10 mouse cellular contexts compared by ENCODE assay signal in genomic region chr10:116871329-116872015, GRCm38 (mm10). TPM values are rescaled to one million over a fixed set of nuclear protein-coding genes. Genes with fewer than 3 reads are reported as not detected.
DNase-seq lines count a peak whose midpoint lies in the region; ATAC-seq lines count a peak whose summit lies in the region.
"Had no signal": no experiment of that assay in that cellular context is flagged by ENCODE, and none has a peak within 500 bp of the region (broad histone marks: within the 10 kb centered on the region; RNA-seq: fewer than 3 reads in every experiment).

No protein-coding gene starts in this region.

- no peaks in the 10 kb centered on the region for H3K36me3 ChIP-seq in hindbrain, embryonic 13.5 days
- H3K36me3 ChIP-seq in hindbrain, embryonic 11.5 days (ENCODE audit: control insufficient read depth, insufficient read depth, low read length) = no peaks in the 10 kb centered on the region

- no peaks in the 10 kb centered on the region for H3K9me3 ChIP-seq in hindbrain, embryonic 13.5 days
- H3K9me3 ChIP-seq in hindbrain, embryonic 11.5 days (ENCODE audit: control insufficient read depth, low read length) = no peaks in the 10 kb centered on the region

- H3K9ac ChIP-seq in hindbrain, embryonic 13.5 days = no peak overlapping the region
- H3K9ac ChIP-seq in hindbrain, embryonic 11.5 days (ENCODE audit: low read depth, low read length) = no peak overlapping the region

- H3K4me3 ChIP-seq in hindbrain, embryonic 13.5 days = no peak overlapping the region
- no peak overlapping the region for H3K4me3 ChIP-seq in hindbrain, embryonic 11.5 days (ENCODE audit: low read depth, low read length)

- H3K4me2 ChIP-seq in hindbrain, embryonic 13.5 days = peak overlapping the region; percentile 2; the same call in 1 of the 2 replicates
- H3K4me2 ChIP-seq in hindbrain, embryonic 11.5 days (replicated peaks; ENCODE audit: low read depth, low read length) = no peak overlapping the region

- 0 out of 2 replicates have a peak, but pooled peaks cover 8% of the 10 kb centered on the region for H3K4me1 ChIP-seq in hindbrain, embryonic 13.5 days (replicated peaks)
- no peaks in the 10 kb centered on the region for H3K4me1 ChIP-seq in hindbrain, embryonic 11.5 days (replicated peaks; ENCODE audit: control insufficient read depth, insufficient read depth, low read length)

- H3K27me3 ChIP-seq in hindbrain, embryonic 13.5 days = no peaks in the 10 kb centered on the region
- no peaks in the 10 kb centered on the region for H3K27me3 ChIP-seq in hindbrain, embryonic 11.5 days (ENCODE audit: control insufficient read depth, insufficient read depth, low read length)

- ATAC-seq in hindbrain, embryonic 13.5 days (ENCODE audit: low FRiP score) = peak; percentile 46; the same call in 1 of the 2 replicates
- ATAC-seq in hindbrain, embryonic 11.5 days (ENCODE audit: low FRiP score) = no peak

- 70% methylated on average over 12 of the region's 12 CpGs for WGBS in hindbrain, embryonic 13.5 days
- WGBS in hindbrain, embryonic 11.5 days = 83% methylated on average over 12 of the region's 12 CpGs

- no peak overlapping the region for H3K27ac ChIP-seq in hindbrain, embryonic 13.5 days
- H3K27ac ChIP-seq in hindbrain, embryonic 11.5 days (ENCODE audit: low read depth, low read length) = no peak overlapping the region

- no peak for DNase-seq in hindbrain, embryonic 11.5 days (ENCODE audit: low spot score)
- DNase-seq in R1 (ENCODE audit: low read depth, low spot score) = peak; percentile 32
- DNase-seq in cerebellum, postnatal 14 days = peak; percentile 87 to 91
- DNase-seq in layer of hippocampus, postnatal 25 days (ENCODE audit: extremely low spot score in 1 of 2, low spot score in 1 of 2) = peak; percentile 14 to 25
- no peak for DNase-seq in lung, adult 18-20 months
- no peak for DNase-seq in gastrocnemius, postnatal 25 days
- no peak for DNase-seq in adrenal gland, adult 8-10 months

RNA-seq across cellular contexts. Expression of gene Myrfl, which starts 25.2 kb away (rescaled TPM):
- polyA plus RNA-seq in hindbrain, embryonic 13.5 days (2015; fragmentation: Nextera tagmentation; extraction: Ambion mirVana) = 0.05 and 0.19 TPM in 2 replicates
- 0.17 and 0.20 TPM in 2 replicates for polyA plus RNA-seq in hindbrain, embryonic 11.5 days (2014; fragmentation: Nextera tagmentation; extraction: Ambion mirVana)
- under 1 TPM; 0.22 to 0.45 TPM for total RNA-seq in layer of hippocampus, postnatal 25 days (2021)
- under 1 TPM in 1 of 2 experiments, not detected in 1; 0.18 TPM for total RNA-seq in gastrocnemius, postnatal 25 days (2021)
- total RNA-seq in adrenal gland, adult 8-10 months (2022) = under 1 TPM in 3 of 4 experiments, not detected in 1; 0.14 to 0.30 (median 0.25) TPM
- total RNA-seq: hematopoietic stem cell, adult 5-6 weeks; liver, adult 2 months had no signal
- polyA plus RNA-seq: liver, adult 2 months had no signal

Comparison
In these comparisons a context has a peak if more than half of its experiments do, and no peak if none do; other contexts are left out.
1. DNase-seq: peak in R1 (single experiment), cerebellum, postnatal 14 days (2 of 2) and layer of hippocampus, postnatal 25 days (2 of 2); none in hindbrain, embryonic 11.5 days (single experiment), lung, adult 18-20 months (0 of 2), gastrocnemius, postnatal 25 days (single experiment) and adrenal gland, adult 8-10 months (single experiment).